In the genomic region with DNA sequence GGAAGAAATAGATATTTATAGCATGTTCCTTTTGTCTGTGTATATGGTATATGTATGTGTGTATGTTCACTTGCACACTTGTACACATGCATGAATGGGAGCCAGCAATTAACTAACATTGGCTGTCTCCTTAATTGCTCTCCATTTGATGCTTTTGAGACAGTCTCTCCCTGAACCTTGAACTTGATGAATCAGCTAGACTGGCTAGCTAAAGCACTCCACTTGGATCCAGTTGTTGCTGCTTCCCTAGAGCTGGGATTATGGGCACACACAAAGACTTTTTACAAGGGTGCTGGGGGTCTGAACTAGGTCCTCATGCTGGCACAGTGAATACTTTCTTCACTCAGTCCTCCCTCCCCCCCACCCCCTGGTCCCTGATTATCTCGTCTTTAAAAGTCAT, we compare ENCODE assay signal across 19 mouse cellular contexts. TPM values are rescaled to one million over a fixed set of nuclear protein-coding genes. Genes with fewer than 3 reads are reported as not detected.
DNase-seq lines count a peak whose midpoint lies in the region; ATAC-seq and TF ChIP-seq lines count a peak whose summit lies in the region.
"Had no signal": no experiment of that assay in that cellular context is flagged by ENCODE, and none has a peak within 500 bp of the region (broad histone marks: within the 10 kb centered on the region; RNA-seq: fewer than 3 reads in every experiment).

No protein-coding gene starts in this region.

- H3K27me3 ChIP-seq in kidney, adult 2 months (replicated peaks; ENCODE audit: control insufficient read depth, insufficient read depth, low read length), result no peaks in the 10 kb centered on the region
- H3K27me3 ChIP-seq in liver, adult 2 months (ENCODE audit: control insufficient read depth, insufficient read depth, low read length), result no peaks in the 10 kb centered on the region
- H3K27me3 ChIP-seq: embryonic facial prominence, embryonic 12.5 days; hindbrain, embryonic 12.5 days; hindbrain, embryonic 15.5 days had no signal

- no peak for TF ChIP-seq POLR2A in kidney, adult 2 months (IDR thresholded peaks at IDR 0.05; ENCODE audit: low read depth, low read length)
- TF ChIP-seq POLR2A in liver, adult 2 months (IDR thresholded peaks at IDR 0.05; ENCODE audit: extremely low read depth, insufficient read depth, low read length), result no peak

- ATAC-seq in CD4-positive, CD25-positive, alpha-beta regulatory T cell, adult 4 months, result no peak
- ATAC-seq: forebrain, embryonic 14.5 days; forebrain, postnatal 0 days had no signal

- no peak for TF ChIP-seq CTCF in kidney, adult 2 months (conservative IDR thresholded peaks at IDR 0.05; ENCODE audit: insufficient read depth, insufficient read length, low read depth, low read length)
- no peak for TF ChIP-seq CTCF in liver, adult 2 months (IDR thresholded peaks at IDR 0.05; ENCODE audit: low read depth, low read length)

- no peak overlapping the region for H3K27ac ChIP-seq in kidney, adult 2 months (ENCODE audit: insufficient read depth, low read depth, low read length)
- no peak overlapping the region for H3K27ac ChIP-seq in liver, adult 2 months (replicated peaks; ENCODE audit: insufficient read depth, low read depth, low read length)
- H3K27ac ChIP-seq: embryonic facial prominence, embryonic 12.5 days; hindbrain, embryonic 12.5 days; hindbrain, embryonic 15.5 days had no signal

- 44% methylated on average over 1 of the region's 1 CpGs for WGBS in kidney, adult 2 months
- 84% methylated on average over 1 of the region's 1 CpGs for WGBS in liver, adult 2 months

- peak; percentile 13 for DNase-seq in CD4-positive, CD25-positive, alpha-beta regulatory T cell, adult 2 months (ENCODE audit: low read depth, low spot score)
- peak; percentile 69 for DNase-seq in kidney, adult 2 months
- no peak for DNase-seq in kidney, adult 18-20 months
- DNase-seq in liver, adult 2 months (ENCODE audit: extremely low read depth, low read depth, low spot score), result peak; percentile 39
- DNase-seq in liver, result no peak
- DNase-seq: adrenal gland, postnatal 10 days; adrenal gland, postnatal 36 days; cerebellum, adult 18-20 months; cerebellum, adult 9-10 months; cerebellum, postnatal 14 days; forebrain, postnatal 0 days; gastrocnemius, adult 2 months; gastrocnemius, postnatal 14 days; heart, adult 11 months had no signal

- no peaks in the 10 kb centered on the region for H3K36me3 ChIP-seq in kidney, adult 2 months (ENCODE audit: control insufficient read depth, insufficient read depth, low read length)
- no peaks in the 10 kb centered on the region for H3K36me3 ChIP-seq in liver, adult 2 months (ENCODE audit: control insufficient read depth, insufficient read depth, low read length)
- H3K36me3 ChIP-seq: embryonic facial prominence, embryonic 12.5 days; hindbrain, embryonic 12.5 days; hindbrain, embryonic 15.5 days had no signal

- peaks cover 30% of the 10 kb centered on the region for H3K4me1 ChIP-seq in kidney, adult 2 months (ENCODE audit: control insufficient read depth, insufficient read depth, low read length)
- no peaks in the 10 kb centered on the region; the same call in 1 of the 2 replicates for H3K4me1 ChIP-seq in liver, adult 2 months (ENCODE audit: control insufficient read depth, insufficient read depth, low read length)
- H3K4me1 ChIP-seq: hindbrain, embryonic 12.5 days; hindbrain, embryonic 15.5 days had no signal

- no peak overlapping the region for H3K4me3 ChIP-seq in kidney, adult 2 months (ENCODE audit: insufficient read depth, low read depth, low read length)
- H3K4me3 ChIP-seq in liver, adult 2 months (ENCODE audit: insufficient read depth, low read depth, low read length), result no peak overlapping the region
- H3K4me3 ChIP-seq: embryonic facial prominence, embryonic 12.5 days; gastrocnemius, adult 2 months; hindbrain, embryonic 12.5 days; hindbrain, embryonic 15.5 days had no signal

- H3K79me2 ChIP-seq in liver, adult 2 months (ENCODE audit: control insufficient read depth, insufficient read depth, low read length), result peaks cover 23% of the 10 kb centered on the region

- H3K9ac ChIP-seq in liver, adult 2 months (ENCODE audit: low read depth, low read length), result no peak overlapping the region
- H3K9ac ChIP-seq: embryonic facial prominence, embryonic 12.5 days; forebrain, postnatal 0 days; hindbrain, embryonic 12.5 days; hindbrain, embryonic 15.5 days had no signal

RNA-seq across cellular contexts. Expression of a gene that starts 28.9 kb away (rescaled TPM):
- 10 to 100 TPM; 13.6 to 14.5 TPM for polyA plus RNA-seq in CD4-positive, CD25-positive, alpha-beta regulatory T cell, adult 4 months (2017; shearing (Covaris generic))
- 9.0 and 11.3 TPM in 2 replicates for polyA plus RNA-seq in kidney, adult 2 months (2012; rRNA removed)
- 25.4 and 26.4 TPM in 2 replicates for total RNA-seq in liver, adult 2 months (2014; rRNA removed)
- 2.8 and 2.9 TPM in 2 replicates for polyA plus RNA-seq in liver, adult 2 months (2012; rRNA removed)

RNA-seq across cellular contexts. Expression of a gene that starts 55.7 kb away (rescaled TPM):
- 1 to 10 TPM; 3.0 to 5.1 TPM for polyA plus RNA-seq in CD4-positive, CD25-positive, alpha-beta regulatory T cell, adult 4 months (2017; shearing (Covaris generic))
- 87.4 and 90.9 TPM in 2 replicates for polyA plus RNA-seq in kidney, adult 2 months (2012; rRNA removed)
- 112 and 114 TPM in 2 replicates for total RNA-seq in liver, adult 2 months (2014; rRNA removed)
- polyA plus RNA-seq in liver, adult 2 months (2012; rRNA removed), result 118 and 129 TPM in 2 replicates

Comparison
In these comparisons a context has a peak if more than half of its experiments do, and no peak if none do; other contexts are left out.
1. DNase-seq: peak in CD4-positive, CD25-positive, alpha-beta regulatory T cell, adult 2 months (single experiment), kidney, adult 2 months (single experiment) and liver, adult 2 months (single experiment); none in kidney, adult 18-20 months (single experiment) and liver (single experiment).
2. RNA of a gene that starts 55.7 kb away (polyA plus RNA-seq): 118 to 129 TPM in liver, adult 2 months and 87.4 to 90.9 TPM in kidney, adult 2 months; 3.0 to 5.1 TPM in CD4-positive, CD25-positive, alpha-beta regulatory T cell, adult 4 months; every median in the first group is over 10 times any median in the second.